Mouse (Mus musculus): ENCODE measurements around the gene a. TPM values are rescaled to one million over a fixed set of nuclear protein-coding genes. Genes with fewer than 3 reads are reported as not detected.

a gene
- polyA plus RNA-seq, 1 experiment from 2014 or later: 0.22 TPM

DNA sequence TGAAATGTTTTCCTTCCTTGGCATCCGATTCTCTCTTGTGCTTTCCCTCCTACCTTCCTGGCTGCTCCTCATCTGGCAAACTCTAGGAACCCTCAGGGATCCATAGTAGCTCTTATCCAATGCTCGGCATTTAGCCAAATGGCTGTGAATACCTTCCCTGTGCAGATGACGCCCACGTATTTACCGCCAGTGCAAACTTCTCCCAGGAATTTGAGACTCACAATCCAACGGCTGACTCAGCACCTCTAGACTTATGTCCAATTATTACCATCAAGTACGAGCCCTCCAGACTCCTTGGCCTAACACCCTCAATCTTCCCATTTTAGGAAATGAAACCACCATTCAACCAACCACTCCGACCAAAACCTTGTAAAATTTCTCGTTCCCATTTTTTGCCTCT lies 279.8 kb downstream of the a start:
- DNase-seq (no peak), ATAC-seq (ENCODE audit: low read depth) (no peak)
- H3K4me1 ChIP-seq (replicated peaks): peaks cover 53% of the 10 kb centered on the region
- no peak overlapping the region for H3K27ac ChIP-seq
- 80% methylated on average over 9 of the region's 9 CpGs for WGBS (ENCODE audit: insufficient replicate concordance)
- peaks cover 34% of the 10 kb centered on the region for H3K36me3 ChIP-seq
- H3K9me3 ChIP-seq (replicated peaks): no peaks in the 10 kb centered on the region
- H3K27me3 ChIP-seq: no peaks in the 10 kb centered on the region
- no peak overlapping the region for H3K4me3 ChIP-seq (replicated peaks)
- no peak overlapping the region for H3K9ac ChIP-seq
- no peak overlapping the region for H3K4me2 ChIP-seq

DNA sequence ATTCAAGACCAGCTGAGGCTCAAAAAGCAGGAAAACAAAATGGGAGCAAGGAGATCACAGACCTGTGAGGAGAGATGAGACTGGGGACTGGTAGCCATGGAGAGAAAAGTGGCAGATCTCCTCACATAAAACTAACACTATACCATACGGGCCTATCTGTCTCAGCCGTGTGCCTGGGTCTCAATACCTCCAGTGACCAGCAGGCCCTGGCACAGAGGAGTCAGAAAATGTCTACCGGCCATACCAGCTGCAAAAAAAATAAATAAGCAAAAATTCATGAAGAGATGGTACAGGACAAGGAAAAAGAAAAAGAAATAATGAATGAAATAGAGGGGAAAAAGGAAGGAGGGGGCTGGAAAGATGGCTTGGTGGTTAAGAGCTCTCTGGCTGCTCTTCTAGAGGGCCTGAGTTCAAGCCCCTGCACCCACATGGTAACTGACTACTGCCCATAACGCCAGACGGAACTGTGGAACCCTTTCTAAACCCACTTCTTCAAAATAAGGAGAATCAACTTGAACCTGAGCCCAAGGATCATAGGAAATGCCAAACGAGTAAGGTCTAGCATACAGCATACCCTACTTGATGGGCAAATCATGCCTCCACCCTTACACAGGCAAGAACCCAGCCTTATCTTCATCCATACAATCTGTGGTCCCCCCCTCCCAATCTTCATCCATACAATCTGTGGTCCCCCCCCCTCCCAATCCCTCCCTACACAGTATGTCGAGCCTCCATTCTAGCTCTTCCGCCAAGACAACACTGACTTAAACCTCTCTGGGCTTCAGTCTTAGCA lies 281.3 kb downstream of the a start:
- DNase-seq (no peak), ATAC-seq (ENCODE audit: low read depth) (no peak)
- H3K4me3 ChIP-seq (replicated peaks): peak overlapping the region; percentile 81
- H3K36me3 ChIP-seq: peaks cover 19% of the 10 kb centered on the region
- no peak overlapping the region for H3K27ac ChIP-seq
- 65% methylated on average over 8 of the region's 8 CpGs for WGBS (ENCODE audit: insufficient replicate concordance)
- H3K27me3 ChIP-seq: no peaks in the 10 kb centered on the region
- H3K9ac ChIP-seq: peak overlapping the region; percentile 93
- peak overlapping the region; percentile 90 for H3K4me2 ChIP-seq
- H3K4me1 ChIP-seq (replicated peaks): peaks cover 53% of the 10 kb centered on the region
- no peaks in the 10 kb centered on the region for H3K9me3 ChIP-seq (replicated peaks)

DNA sequence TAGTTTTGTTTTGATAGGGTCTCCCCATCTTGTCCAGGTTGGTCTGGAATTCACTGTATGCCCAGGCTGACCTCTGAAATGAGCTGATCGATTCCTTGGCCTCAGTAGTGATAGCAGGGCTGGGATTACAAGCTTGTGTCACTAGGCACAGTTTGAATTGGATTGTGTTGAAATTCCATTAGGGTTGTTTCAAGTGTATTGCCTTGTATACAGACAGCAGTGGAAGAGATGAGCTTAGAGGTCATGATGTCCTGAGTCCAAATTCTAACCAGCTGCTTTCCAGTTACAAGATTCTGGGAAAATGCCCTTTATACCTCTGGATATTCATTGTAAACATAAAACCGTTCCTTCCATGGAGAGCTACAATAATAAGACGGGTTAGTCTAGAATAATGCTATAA lies 282.1 kb downstream of the a start:
- peak overlapping the region; percentile 93 for H3K9ac ChIP-seq
- DNase-seq: no peak
- H3K27me3 ChIP-seq: no peaks in the 10 kb centered on the region
- H3K27ac ChIP-seq: peak overlapping the region; percentile 87
- H3K36me3 ChIP-seq: peaks cover 11% of the 10 kb centered on the region
- no peaks in the 10 kb centered on the region for H3K9me3 ChIP-seq (replicated peaks)
- ATAC-seq (ENCODE audit: low read depth): no peak
- 15% methylated on average over 3 of the region's 3 CpGs for WGBS (ENCODE audit: insufficient replicate concordance)
- H3K4me1 ChIP-seq (replicated peaks): peaks cover 53% of the 10 kb centered on the region
- peak overlapping the region; percentile 90 for H3K4me2 ChIP-seq
- H3K4me3 ChIP-seq (replicated peaks): peak overlapping the region; percentile 81

DNA sequence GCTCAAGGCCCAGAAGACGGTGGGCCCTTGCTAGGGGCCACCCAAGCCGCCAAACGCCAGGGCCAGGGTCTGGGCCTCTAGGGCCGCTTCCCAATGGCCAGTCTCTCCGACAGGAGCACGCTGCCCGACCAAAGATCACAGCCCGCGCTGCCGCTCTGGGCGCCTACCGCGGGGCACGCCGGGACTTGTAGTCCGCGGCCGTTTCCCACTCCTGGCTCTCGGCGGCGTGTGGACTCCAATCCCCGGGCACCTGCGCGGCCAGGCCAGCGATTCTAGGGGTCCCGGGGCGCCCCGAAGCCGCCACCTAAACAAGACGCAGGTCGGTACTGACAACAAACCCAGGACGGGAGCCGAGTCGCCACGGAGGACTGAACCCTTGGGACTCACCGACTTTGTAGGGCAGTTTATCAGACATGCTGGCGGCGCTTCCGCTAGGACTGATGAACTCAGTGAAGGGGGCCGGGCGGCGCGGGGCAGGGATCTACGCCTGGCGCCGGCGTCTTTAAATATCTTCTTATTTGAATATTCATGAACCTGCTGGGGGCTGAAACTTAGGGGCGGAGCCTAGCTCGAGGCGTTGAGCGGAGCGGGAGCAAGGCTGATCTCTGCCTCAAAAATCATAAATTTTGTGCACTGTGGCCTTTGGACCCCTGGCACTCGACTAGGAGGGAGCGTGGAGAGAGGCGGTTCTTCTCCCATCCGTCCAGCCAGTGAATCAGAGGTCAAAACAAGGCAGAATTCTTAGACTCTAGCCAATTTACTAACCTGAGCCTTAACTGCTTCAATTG lies 283.0 kb downstream of the a start, which contains the start of gene Ahcy:
Gene Ahcy (minus strand): TSS at position 520 of the 788 bp plus-strand sequence.
- H3K27ac ChIP-seq: peak within 1 kb of the TSS; percentile 87
- H3K4me1 ChIP-seq (replicated peaks): peaks cover 53% of the 10 kb centered on the region
- H3K36me3 ChIP-seq: peaks cover 3% of the 10 kb centered on the region; the same call in 1 of the 2 replicates
- H3K9ac ChIP-seq: peak within 1 kb of the TSS; percentile 93
- no peaks in the 10 kb centered on the region for H3K27me3 ChIP-seq
- H3K4me2 ChIP-seq: peak within 1 kb of the TSS; percentile 90
- no peaks in the 10 kb centered on the region for H3K9me3 ChIP-seq (replicated peaks)
- ATAC-seq (ENCODE audit: low read depth) (peak; percentile 92), DNase-seq (peak; percentile 87)
- under 1% methylated on average over 56 of the region's 56 CpGs for WGBS (ENCODE audit: insufficient replicate concordance)
- H3K4me3 ChIP-seq (replicated peaks): peak within 1 kb of the TSS; percentile 81

DNA sequence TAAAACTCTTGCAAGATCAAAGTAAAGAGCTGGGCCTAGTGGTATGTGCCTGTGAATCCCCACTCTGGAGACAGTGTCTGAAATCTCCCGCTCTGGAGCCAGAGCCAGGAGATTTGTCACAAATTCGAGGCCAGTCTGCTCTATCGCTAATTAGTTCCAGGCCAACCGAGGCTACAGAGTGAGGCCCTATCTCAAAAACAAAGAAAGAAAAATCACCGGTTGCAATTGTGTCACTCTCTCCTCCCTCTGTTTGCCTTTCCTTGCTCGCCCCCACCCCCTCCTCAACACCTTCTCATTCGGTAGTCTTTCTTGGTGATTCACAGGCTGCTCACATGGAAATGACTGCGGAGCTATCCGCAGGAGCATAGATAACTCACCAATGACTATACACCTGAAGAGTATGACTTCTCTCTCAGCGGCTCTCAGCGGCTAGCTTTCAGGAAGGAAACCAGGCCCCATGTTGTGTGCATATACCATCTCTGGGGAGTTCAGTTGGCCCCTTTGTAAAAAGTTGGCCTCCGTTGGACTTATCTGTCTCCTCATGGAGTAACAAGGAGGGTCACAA lies 283.6 kb downstream of the a start:
- H3K9ac ChIP-seq: peak overlapping the region; percentile 93
- H3K4me1 ChIP-seq (replicated peaks): peaks cover 53% of the 10 kb centered on the region
- WGBS (ENCODE audit: insufficient replicate concordance): 8% methylated on average over 12 of the region's 12 CpGs
- no peaks in the 10 kb centered on the region for H3K27me3 ChIP-seq
- H3K4me2 ChIP-seq: peak overlapping the region; percentile 90
- H3K27ac ChIP-seq: peak overlapping the region; percentile 87
- DNase-seq (no peak), ATAC-seq (ENCODE audit: low read depth) (peak; percentile 2)
- peak overlapping the region; percentile 81 for H3K4me3 ChIP-seq (replicated peaks)
- H3K9me3 ChIP-seq (replicated peaks): no peaks in the 10 kb centered on the region
- 0 out of 2 replicates have a peak, but pooled peaks cover 3% of the 10 kb centered on the region for H3K36me3 ChIP-seq

DNA sequence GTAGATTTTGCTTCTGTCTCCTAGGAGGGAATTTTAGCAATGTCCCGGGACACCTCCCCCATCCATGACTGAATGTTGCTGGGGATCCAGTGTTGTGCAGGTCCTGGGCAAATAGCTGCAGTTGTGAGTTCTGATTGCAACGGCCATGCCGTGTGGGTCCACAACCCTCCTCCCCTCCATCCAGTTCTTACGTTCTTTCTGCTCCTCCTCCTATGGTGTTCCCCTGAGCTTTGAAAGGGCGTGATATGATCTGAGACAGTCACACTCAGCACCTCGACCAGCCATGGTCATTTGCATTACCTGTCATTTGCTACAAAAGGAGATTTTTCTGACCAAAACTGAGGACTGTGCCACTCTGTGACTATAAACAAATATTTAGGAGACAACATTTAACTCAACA lies 284.4 kb downstream of the a start:
- DNase-seq (no peak), ATAC-seq (ENCODE audit: low read depth) (no peak)
- Histone ChIP-seq H3K36me3 (0 out of 2 replicates have a peak, but pooled peaks cover 3% of the 10 kb centered on the region), H3K4me1 (replicated peaks) (peaks cover 50% of the 10 kb centered on the region), H3K27me3 (no peaks in the 10 kb centered on the region), H3K27ac (no peak overlapping the region), H3K9ac (no peak overlapping the region), H3K4me3 (replicated peaks) (no peak overlapping the region), H3K4me2 (peak overlapping the region; percentile 90), H3K9me3 (replicated peaks) (no peaks in the 10 kb centered on the region)
- WGBS (ENCODE audit: insufficient replicate concordance): 65% methylated on average over 6 of the region's 6 CpGs

DNA sequence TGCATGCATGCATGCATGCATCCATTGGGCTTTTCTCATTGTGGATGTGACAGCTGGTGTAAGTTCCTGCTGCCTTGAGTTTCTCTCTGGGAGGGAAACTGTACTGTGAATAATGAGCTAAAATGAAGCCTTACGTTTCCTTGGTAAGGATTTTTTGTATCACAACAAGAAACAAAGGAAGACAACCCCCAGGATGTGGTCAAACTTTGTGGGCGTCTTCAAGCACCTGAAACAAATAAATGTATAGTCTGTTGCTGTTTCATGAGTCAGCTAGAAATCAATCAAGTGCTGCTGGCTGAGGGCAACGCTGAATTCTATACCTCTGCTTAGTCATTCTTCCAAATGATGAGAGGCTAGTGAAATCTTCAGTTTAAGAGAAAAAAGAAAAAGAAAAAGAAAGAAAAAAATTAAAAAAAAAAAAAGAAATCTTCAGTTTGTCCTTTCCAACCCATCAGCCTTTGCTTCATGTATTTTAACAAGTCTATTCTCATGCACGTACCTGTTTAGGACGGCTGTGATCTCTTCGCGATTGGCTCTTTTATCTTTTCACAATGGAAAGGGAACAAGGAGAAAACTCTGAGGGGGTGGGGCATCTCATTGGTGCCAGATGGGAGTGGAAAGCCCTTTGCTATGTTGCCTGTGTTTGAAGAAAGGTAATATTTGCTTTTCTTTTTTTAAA lies 288.4 kb downstream of the a start:
- no peak overlapping the region for H3K27ac ChIP-seq
- no peaks in the 10 kb centered on the region for H3K27me3 ChIP-seq
- no peak for DNase-seq
- ATAC-seq (ENCODE audit: low read depth): no peak
- no peak overlapping the region for H3K9ac ChIP-seq
- WGBS (ENCODE audit: insufficient replicate concordance): 25% methylated on average over 7 of the region's 7 CpGs
- peaks cover 16% of the 10 kb centered on the region for H3K4me1 ChIP-seq (replicated peaks)
- H3K9me3 ChIP-seq (replicated peaks): no peaks in the 10 kb centered on the region
- H3K4me2 ChIP-seq: no peak overlapping the region
- no peaks in the 10 kb centered on the region for H3K36me3 ChIP-seq
- H3K4me3 ChIP-seq (replicated peaks): no peak overlapping the region

DNA sequence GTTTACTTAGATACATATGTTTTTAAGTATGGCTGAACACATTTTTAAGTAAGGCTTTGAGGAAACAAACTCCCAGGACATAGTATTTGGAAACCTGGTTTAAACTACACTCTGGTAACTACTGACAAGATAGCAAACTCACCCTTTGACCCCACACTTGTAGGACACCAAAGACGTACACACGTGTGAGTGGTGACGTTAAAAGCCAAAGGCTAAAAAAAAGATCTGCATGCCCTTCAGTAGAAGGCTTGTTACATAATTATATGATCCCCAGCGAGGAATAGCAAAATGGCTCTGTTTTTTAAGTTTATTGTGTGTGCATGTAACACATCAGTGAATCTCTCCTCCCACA lies 289.0 kb downstream of the a start:
- no peak overlapping the region for H3K4me2 ChIP-seq
- no peak for DNase-seq
- peaks cover 11% of the 10 kb centered on the region for H3K4me1 ChIP-seq (replicated peaks)
- H3K4me3 ChIP-seq (replicated peaks): no peak overlapping the region
- no peaks in the 10 kb centered on the region for H3K27me3 ChIP-seq
- H3K9me3 ChIP-seq (replicated peaks): no peaks in the 10 kb centered on the region
- H3K36me3 ChIP-seq: no peaks in the 10 kb centered on the region
- no peak for ATAC-seq (ENCODE audit: low read depth)
- WGBS (ENCODE audit: insufficient replicate concordance): 67% methylated on average over 4 of the region's 4 CpGs
- no peak overlapping the region for H3K9ac ChIP-seq
- H3K27ac ChIP-seq: no peak overlapping the region

DNA sequence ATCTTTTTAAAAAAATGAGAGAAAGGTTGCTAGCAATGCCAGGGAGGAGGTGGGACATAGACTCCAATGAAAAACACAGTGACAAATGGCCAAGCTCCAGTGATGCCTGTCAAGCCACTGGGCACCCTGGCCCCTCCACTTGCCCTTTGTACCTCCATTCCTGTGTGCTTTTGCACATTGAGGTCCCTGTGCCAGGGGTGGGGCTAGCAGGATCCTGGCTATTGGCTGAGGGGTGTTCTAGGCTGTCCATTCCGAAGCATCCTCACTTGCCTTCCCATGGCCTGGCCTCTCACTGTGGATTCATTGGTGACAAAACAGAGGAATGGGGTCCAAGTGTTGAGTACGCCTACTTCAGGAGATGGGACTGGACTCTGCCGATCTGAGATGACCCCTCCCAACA lies 289.9 kb downstream of the a start:
- Histone ChIP-seq H3K4me1 (replicated peaks) (peaks cover 4% of the 10 kb centered on the region), H3K36me3 (no peaks in the 10 kb centered on the region), H3K4me2 (no peak overlapping the region), H3K9me3 (replicated peaks) (no peaks in the 10 kb centered on the region), H3K27me3 (no peaks in the 10 kb centered on the region), H3K9ac (no peak overlapping the region), H3K27ac (no peak overlapping the region), H3K4me3 (replicated peaks) (no peak overlapping the region)
- ATAC-seq (ENCODE audit: low read depth) (no peak), DNase-seq (no peak)
- WGBS (ENCODE audit: insufficient replicate concordance): 72% methylated on average over 3 of the region's 3 CpGs

DNA sequence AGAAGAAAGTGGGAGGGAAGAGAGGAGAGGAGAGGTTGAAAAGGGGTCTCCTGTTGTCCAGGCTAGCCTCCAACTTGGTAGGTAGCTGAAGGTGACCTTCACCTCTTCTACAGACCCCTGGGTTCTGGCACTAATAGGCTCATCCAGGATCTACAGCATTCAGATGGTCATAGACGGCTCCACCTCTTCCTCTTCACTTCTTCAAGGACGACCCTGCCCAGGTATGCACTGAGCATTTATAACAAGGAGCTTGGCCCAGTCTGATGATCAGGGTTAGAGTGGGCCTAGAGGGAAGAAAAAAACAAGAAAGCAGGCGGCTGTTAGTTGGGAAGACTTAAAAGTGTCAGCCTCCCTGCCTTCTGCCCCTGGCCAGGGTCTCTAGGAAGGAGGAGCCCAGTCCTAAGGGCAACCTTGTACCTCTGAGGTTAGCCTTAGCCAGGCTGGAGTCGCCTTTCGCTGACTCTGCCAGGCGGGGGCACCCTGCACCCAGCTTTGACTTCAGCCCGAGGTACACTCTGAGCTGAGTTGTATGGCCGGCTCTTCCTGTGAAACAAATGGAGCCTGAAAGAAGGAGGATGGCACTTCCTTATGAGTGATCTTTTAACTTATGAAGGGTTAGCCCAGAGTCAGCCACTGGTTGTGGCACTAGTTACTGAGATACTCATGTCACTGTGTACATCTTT lies 291.1 kb downstream of the a start:
- Histone ChIP-seq H3K4me1 (replicated peaks) (peaks cover 4% of the 10 kb centered on the region), H3K27ac (no peak overlapping the region), H3K4me2 (no peak overlapping the region), H3K36me3 (no peaks in the 10 kb centered on the region), H3K4me3 (replicated peaks) (no peak overlapping the region), H3K9me3 (replicated peaks) (no peaks in the 10 kb centered on the region), H3K27me3 (no peaks in the 10 kb centered on the region), H3K9ac (no peak overlapping the region)
- ATAC-seq (ENCODE audit: low read depth) (peak; percentile 82), DNase-seq (peak; percentile 34)
- WGBS (ENCODE audit: insufficient replicate concordance): 13% methylated on average over 8 of the region's 8 CpGs

Measured in liver, embryonic 13.5 days (tissue).